Mouse (Mus musculus) neural tube, embryonic 13.5 days (tissue): ENCODE data around the gene Ugt1a10. TPM values are rescaled to one million over a fixed set of nuclear protein-coding genes. Genes with fewer than 3 reads are reported as not detected.
"Not testable (repeated sequence)": the region's sequence is repeated elsewhere in the genome, so short reads cannot be mapped to it uniquely, and the experiment has no call there.

Experiments used
- ATAC-seq: fragments of 200-750 bp; cut with Nextera tagmentation; 2 replicates; pipeline ENCODE4 v1.8.0; 2017; ENCODE audit warnings: low read depth, mild to moderate bottlenecking, moderate TSS enrichment, moderate library complexity
- H3K27ac ChIP-seq: fragments of 300-500 bp; sonication (generic); replicated peaks from 2 replicates; pipeline ENCODE4 v1.5.1; 2015; ENCODE audit warnings: moderate library complexity, mild to moderate bottlenecking, inconsistent platforms
- H3K27me3 ChIP-seq: fragments of 300-500 bp; sonication (generic); 2 replicates; pipeline ENCODE4 v1.6.1; 2015; ENCODE audit warnings: mild to moderate bottlenecking, inconsistent platforms
- H3K36me3 ChIP-seq: fragments of 300-500 bp; sonication (generic); 2 replicates; pipeline ENCODE4 v1.6.1; 2015; ENCODE audit warnings: mild to moderate bottlenecking, inconsistent platforms
- H3K4me1 ChIP-seq: fragments of 300-500 bp; sonication (generic); replicated peaks from 2 replicates; pipeline ENCODE4 v1.6.1; 2015; ENCODE audit warnings: inconsistent platforms
- H3K4me2 ChIP-seq: fragments of 300-500 bp; sonication (generic); 2 replicates; pipeline ENCODE4 v1.6.1; 2015; ENCODE audit warnings: inconsistent platforms, mild to moderate bottlenecking, moderate library complexity
- H3K4me3 ChIP-seq: fragments of 300-500 bp; sonication (generic); 2 replicates; pipeline ENCODE4 v1.5.1; 2015; ENCODE audit warnings: mild to moderate bottlenecking, inconsistent platforms
- H3K9ac ChIP-seq: fragments of 300-500 bp; sonication (generic); 2 replicates; pipeline ENCODE4 v1.6.1; 2015; ENCODE audit warnings: moderate library complexity, mild to moderate bottlenecking, inconsistent platforms
- H3K9me3 ChIP-seq: fragments of 300-500 bp; sonication (generic); 2 replicates; pipeline ENCODE4 v1.6.1; 2016; ENCODE audit warnings: inconsistent platforms
- WGBS: fragments of 180-500 bp; shearing (Covaris S2); methylation state at CpG from one replicate; pipeline ENCODE4 v1.1.7; 2015; 5-methylcytosine and 5-hydroxymethylcytosine counted together
- polyA plus RNA-seq: library from polyadenylated mRNA; unstranded; fragments of >200 nt; fragmentation: Nextera tagmentation; extraction: Ambion mirVana; gene quantifications from 2 replicates; pipeline ENCODE4 v1.2.1, GENCODE M21; 2015

The Ugt1a10 gene
- polyA plus RNA-seq, 1 experiment from 2014 or later = not detected

DNA sequence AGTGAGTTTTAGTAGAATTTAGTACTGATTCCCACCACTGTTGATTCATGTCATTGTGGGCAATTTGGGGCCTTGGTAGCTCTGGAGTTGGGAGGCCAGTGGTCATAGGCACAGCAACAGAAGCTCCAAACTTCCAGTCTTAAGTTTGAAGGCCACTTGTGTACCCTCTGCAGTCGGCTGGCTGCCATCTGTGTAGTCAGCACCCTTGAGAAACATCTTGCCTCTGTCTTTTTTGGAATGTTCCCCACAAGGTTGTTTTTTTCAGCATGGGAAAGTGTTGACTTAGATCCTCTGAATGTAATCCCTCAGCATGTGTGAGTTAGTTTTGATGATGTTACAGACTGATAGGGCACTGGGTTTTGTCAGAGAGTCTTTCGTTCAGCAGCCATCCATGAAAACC is 44.5 kb downstream of the Ugt1a10 start:
- not testable (repeated sequence) for H3K36me3 ChIP-seq, H3K9me3 ChIP-seq, H3K4me2 ChIP-seq, H3K4me1 ChIP-seq, H3K27ac ChIP-seq, H3K27me3 ChIP-seq, H3K4me3 ChIP-seq, H3K9ac ChIP-seq, ATAC-seq
- WGBS = 71% methylated on average over 2 of the region's 2 CpGs

DNA sequence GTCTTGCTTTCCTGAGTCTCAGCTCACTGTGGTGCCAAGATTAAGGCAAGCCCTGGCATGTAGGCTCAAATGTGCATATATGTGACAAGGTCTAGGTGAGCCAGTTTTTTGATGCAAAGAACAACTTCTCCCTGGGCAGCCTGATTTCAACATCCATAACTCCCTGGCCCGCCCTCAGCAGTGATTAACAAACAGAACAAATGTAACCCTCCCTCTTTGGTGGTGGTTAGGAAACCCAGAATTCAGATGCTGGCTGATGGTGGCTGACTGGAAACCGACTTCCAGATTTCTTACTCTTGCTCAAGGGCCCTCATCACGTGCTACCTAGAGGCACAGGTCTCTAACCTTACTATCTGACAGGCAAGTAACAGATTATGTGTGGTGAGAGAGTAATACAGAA is 47.8 kb downstream of the Ugt1a10 start, which contains the start of gene Ugt1a6b:
Gene Ugt1a6b (plus strand): TSS at position 234 of the 400 bp plus-strand sequence.
- not testable (repeated sequence) for H3K4me2 ChIP-seq, H3K9ac ChIP-seq, H3K4me1 ChIP-seq, H3K36me3 ChIP-seq, ATAC-seq, H3K27ac ChIP-seq, H3K27me3 ChIP-seq, H3K9me3 ChIP-seq, H3K4me3 ChIP-seq
- WGBS = 68% methylated on average over 3 of the region's 3 CpGs

DNA sequence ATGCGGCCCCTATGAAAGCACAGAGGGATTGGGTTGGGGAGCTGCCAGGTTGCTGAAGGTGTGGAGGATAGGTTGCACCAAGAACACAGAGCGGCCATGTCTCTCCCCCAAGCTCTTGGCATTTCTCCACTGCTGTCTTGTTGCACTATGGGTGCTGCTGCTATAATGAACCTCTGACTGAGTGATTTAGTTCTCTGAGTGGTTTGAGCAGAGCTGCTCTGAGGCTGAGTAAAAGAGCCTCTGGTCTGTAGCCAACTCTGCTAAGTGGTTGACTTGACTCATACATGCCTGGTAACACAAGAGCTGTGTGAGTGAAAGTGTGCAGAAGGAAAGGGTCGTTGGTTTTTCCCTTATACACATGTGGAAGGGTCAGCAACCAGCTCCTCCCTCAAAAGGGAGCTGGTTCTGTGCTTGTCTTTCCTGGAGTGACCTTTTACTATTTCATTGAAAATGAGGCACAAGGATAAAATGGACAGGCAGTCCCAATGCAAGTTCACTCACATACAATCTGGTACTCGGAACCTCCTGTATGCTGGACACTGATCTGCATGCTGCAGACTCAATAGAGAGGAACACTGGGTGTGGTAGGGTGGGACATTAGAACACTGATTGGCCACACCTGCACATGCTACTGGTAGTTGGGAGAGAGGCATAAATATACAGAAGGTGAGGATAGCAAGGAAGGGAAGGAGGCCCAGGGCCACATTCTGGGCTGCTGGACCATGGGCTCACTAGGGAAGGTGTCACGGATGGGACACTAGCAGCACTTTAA is 48.7 kb downstream of the Ugt1a10 start:
- ATAC-seq, H3K4me3 ChIP-seq, H3K4me1 ChIP-seq, H3K9ac ChIP-seq, H3K36me3 ChIP-seq, H3K27me3 ChIP-seq, H3K9me3 ChIP-seq, H3K4me2 ChIP-seq, H3K27ac ChIP-seq: not testable (repeated sequence)
- 80% methylated on average over 5 of the region's 5 CpGs for WGBS

DNA sequence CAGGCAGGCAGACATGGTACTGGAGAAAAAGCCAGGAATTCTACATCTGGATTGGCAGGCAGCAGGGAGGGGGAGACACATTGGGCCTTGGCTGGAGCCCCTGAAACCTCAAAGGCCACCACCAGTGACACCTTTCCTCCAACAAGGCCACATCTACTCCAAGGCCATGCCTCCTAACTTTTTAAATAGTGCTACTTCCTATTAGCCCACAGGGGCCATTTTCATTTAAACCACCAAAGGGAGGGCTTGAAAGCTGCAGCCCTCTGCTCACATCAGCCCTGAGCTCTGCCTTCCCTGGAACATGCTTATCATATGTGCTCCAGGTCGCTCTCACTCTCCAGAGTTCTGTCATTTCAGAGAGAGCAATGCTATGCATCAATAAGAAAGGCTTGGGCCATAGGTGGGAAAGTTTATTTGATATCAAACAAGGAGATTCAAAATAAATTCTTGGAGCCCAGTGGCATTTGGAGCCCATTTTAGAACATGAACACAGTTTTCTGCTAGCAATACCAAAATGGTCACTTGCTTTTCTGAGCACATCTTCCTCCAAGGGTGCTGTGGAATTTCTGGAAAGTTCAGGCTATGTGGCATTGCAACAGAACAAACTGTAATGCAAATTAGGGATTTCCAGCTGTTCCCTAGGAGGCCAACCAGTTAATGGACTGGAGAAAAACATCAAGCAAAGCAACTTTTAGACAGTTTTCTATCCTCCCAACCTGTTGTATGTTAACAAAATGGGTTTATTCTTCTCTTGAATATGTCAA is 49.7 kb downstream of the Ugt1a10 start:
- H3K4me3 ChIP-seq = no peak overlapping the region
- H3K36me3 ChIP-seq = no peaks in the 10 kb centered on the region
- H3K9ac ChIP-seq = no peak overlapping the region
- H3K4me2 ChIP-seq = no peak overlapping the region
- H3K27me3 ChIP-seq = no peaks in the 10 kb centered on the region
- ATAC-seq = no peak
- H3K4me1 ChIP-seq = no peaks in the 10 kb centered on the region
- no peak overlapping the region for H3K27ac ChIP-seq
- no peaks in the 10 kb centered on the region for H3K9me3 ChIP-seq
- 95% methylated on average over 1 of the region's 1 CpGs for WGBS

DNA sequence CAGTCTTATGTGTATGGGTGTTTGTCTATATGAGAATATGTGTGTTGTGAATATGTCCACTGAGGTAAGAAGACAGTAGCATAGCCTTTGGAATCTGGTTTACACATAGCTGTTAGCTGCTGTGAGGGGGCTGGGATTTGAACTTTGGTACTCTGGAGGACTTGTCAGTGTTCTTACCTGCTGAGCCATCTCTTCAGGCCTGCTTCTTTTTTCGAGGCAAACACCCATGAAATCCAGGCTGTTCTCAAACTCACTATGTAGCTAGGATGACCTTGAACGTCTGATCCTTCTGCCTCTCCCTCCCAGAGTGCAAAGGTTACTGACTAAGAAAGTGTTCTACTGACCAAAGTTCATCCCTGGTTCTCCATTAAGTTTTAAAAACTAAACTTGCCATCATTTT is 50.5 kb downstream of the Ugt1a10 start:
- WGBS = 71% methylated on average over 2 of the region's 2 CpGs
- H3K9me3 ChIP-seq = no peaks in the 10 kb centered on the region
- no peak overlapping the region for H3K27ac ChIP-seq
- H3K4me1 ChIP-seq = no peaks in the 10 kb centered on the region
- H3K4me2 ChIP-seq = no peak overlapping the region
- H3K27me3 ChIP-seq = no peaks in the 10 kb centered on the region
- no peak overlapping the region for H3K4me3 ChIP-seq
- H3K36me3 ChIP-seq = no peaks in the 10 kb centered on the region
- ATAC-seq = no peak
- no peak overlapping the region for H3K9ac ChIP-seq

DNA sequence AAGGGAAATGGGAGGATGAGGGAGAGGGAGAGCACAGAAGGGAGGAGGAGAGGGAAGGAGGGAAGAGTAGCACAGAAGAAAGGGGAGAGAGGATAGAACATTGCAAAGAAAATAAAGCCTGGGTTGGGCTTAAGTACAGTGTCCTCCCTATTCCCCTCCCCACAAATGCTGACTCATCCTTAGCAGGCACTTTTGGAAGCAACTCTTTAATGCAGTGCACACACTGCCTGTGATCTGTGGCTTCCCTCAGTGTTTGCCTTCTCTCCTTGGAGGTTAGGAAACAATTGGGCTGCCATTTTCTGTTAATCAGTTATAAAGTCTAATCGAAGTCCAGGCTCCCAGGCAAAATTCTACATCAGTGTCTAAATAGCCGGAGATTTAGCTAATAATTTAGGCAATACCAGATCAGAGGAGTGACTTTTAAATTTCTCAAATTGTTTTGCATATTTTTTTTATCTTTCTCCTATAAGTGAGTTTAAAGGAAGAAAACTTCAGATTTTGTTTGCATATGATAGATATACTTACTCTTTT is 53.9 kb downstream of the Ugt1a10 start:
- not testable (repeated sequence) for H3K27me3 ChIP-seq, H3K4me2 ChIP-seq, H3K4me1 ChIP-seq, H3K4me3 ChIP-seq, H3K36me3 ChIP-seq, H3K27ac ChIP-seq, ATAC-seq, H3K9me3 ChIP-seq, H3K9ac ChIP-seq
- WGBS = 84% methylated on average over 2 of the region's 2 CpGs

DNA sequence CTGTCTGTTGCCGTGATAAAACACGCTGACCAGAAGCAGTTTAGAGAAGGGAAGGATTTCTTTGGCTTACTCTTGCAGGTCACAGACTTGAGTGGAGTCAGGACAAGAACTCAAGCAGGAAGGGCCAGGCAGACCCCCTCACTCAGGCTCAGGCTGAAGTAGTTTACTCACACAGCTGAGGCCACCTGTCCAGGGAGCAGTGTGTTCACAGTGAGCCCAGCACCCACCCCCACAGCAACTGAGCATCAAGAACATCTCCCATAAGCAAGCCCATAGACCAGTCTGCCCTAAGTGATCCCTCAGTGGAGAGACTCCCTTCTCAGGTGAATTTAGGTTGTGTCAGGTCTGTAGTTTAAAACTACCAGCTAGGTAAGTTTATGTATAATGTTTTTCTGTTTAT is 54.4 kb downstream of the Ugt1a10 start:
- H3K27me3 ChIP-seq, H3K4me1 ChIP-seq, H3K36me3 ChIP-seq, H3K27ac ChIP-seq, H3K9me3 ChIP-seq, H3K4me3 ChIP-seq, H3K4me2 ChIP-seq, ATAC-seq, H3K9ac ChIP-seq: not testable (repeated sequence)
- 77% methylated on average over 2 of the region's 2 CpGs for WGBS

DNA sequence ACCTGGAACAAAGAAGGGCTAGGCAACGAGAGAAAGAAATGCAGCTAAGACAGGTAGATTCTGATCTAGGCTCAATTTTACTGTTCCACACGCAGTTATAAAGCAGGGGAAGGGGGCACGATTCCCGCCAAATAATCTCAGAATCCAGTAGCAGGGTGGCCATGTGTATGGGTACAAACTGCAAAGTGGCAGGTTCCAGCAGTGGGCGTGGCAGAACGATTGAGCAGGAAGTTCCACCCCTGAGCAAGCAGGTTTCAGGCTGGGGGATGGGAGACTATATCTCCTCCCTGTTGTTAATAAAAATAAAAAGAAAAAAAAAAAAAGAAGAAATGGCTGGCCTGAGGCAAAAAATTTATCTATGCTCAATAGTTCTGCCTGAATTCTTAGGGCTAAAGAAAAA is 57.6 kb downstream of the Ugt1a10 start:
- H3K36me3 ChIP-seq, H3K9ac ChIP-seq, H3K4me1 ChIP-seq, H3K4me3 ChIP-seq, ATAC-seq, H3K9me3 ChIP-seq, H3K27me3 ChIP-seq, H3K4me2 ChIP-seq, H3K27ac ChIP-seq: not testable (repeated sequence)
- WGBS = 94% methylated on average over 6 of the region's 6 CpGs

DNA sequence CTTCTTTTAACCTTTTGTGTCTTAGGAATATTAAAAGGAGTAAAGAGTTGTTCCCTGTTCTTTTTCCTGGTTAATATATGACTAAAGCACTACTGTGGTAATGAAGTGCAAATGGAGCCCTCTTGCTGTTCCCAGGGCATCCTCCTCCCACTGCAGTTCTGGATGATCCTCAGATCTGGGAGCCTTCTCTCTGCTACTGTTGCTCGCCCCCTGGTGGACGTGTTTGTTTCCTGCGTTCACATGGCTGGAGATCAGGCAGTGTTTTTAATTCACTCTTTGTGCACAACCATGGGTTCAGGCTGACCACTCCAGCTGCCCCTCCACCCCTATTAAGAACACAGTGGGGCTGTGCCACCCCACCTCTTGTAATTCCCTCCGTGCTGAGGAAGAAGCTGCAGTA is 65.4 kb downstream of the Ugt1a10 start:
- not testable (repeated sequence) for H3K27ac ChIP-seq, H3K9me3 ChIP-seq, H3K4me3 ChIP-seq, H3K4me1 ChIP-seq, H3K4me2 ChIP-seq, H3K27me3 ChIP-seq, H3K36me3 ChIP-seq, H3K9ac ChIP-seq, ATAC-seq
- WGBS = 14% methylated on average over 4 of the region's 4 CpGs

DNA sequence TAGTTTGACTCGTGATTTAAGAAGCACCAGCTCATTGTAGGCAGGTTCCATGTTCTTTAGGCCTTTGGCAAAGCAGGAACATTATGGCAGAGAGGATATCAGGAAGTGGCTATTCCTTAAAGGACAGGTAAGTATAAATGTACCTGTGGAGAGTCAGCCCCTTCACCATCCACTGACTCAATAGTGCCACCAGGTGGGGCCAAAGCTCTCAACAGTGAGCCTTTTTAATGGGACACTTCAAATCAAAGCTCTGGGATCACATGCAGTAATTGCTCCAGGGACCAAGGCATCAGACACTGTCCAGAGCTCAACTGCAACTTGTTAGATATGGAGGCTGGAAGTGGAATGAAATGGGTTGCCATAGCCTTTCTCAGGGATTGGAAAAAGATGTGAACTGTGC is 66.3 kb downstream of the Ugt1a10 start:
- H3K4me2 ChIP-seq, H3K9me3 ChIP-seq, H3K27ac ChIP-seq, H3K4me1 ChIP-seq, H3K36me3 ChIP-seq, H3K27me3 ChIP-seq, ATAC-seq, H3K4me3 ChIP-seq, H3K9ac ChIP-seq: not testable (repeated sequence)
- no CpG with 5 or more reads among the region's 1 CpGs for WGBS

DNA sequence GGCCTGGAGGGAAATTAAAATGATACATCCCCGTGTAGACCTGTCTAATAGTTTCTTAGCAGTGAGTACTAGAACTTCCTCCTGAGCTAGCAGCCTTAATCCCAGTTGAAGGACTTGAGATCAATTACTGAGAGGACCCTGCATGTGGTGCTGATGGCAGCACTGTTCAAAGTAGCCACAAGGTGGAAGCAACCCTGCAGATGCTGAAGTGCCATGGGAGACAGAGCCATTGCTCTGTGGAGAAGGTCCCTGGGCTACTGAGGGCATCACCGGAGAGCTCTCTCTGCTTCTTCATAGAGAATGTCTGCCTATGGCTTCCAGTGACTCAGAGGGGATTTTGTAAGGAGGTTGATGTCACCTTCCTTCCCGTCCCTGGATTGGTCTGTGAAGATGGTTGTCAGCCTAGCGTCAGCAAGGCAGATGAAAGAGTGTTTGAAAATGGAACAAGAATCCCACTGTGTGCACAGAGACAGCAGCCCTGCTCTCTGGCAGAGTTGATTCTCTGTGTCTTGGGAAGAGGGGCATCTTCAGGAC is 70.7 kb downstream of the Ugt1a10 start:
- H3K27me3 ChIP-seq, H3K9ac ChIP-seq: not testable (repeated sequence)
- 85% methylated on average over 4 of the region's 4 CpGs for WGBS

DNA sequence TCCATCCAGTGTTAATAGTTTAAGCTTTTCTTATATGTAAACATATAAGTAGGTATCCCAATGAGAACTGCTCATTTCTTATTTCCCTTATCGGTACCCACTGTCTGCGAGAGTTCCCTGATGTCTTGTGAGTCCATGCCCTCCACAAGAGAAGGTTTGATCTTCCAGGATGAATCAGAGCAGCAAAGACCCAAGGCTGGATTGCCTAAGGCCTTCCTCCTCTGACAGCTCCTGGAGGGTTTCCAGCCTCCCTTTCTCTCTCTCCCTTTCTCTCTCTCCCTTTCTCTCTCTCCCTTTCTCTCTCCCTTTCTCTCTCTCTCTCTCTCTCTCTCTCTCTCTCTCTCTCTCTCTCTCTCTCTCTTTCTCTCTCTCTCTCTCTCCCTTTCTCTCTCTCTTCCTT is 73.9 kb downstream of the Ugt1a10 start:
- not testable (repeated sequence) for H3K27ac ChIP-seq, H3K9me3 ChIP-seq, ATAC-seq, H3K9ac ChIP-seq, H3K27me3 ChIP-seq, H3K4me2 ChIP-seq, H3K4me3 ChIP-seq, H3K36me3 ChIP-seq, H3K4me1 ChIP-seq
- 95% methylated on average over 2 of the region's 2 CpGs for WGBS

More for the DNA sequence above, 70.7 kb downstream of the Ugt1a10 start:
- not testable (repeated sequence) for H3K4me1 ChIP-seq, H3K27ac ChIP-seq, H3K9me3 ChIP-seq, H3K4me2 ChIP-seq, H3K36me3 ChIP-seq, H3K4me3 ChIP-seq, ATAC-seq
